Mouse (Mus musculus) bone marrow, adult 2 months (tissue): ENCODE data around the gene Slc16a10.

Experiments
- CTCF ChIP-seq: fragments of 200-500 bp; IDR thresholded peaks from 2 replicates; pipeline ENCODE4 v1.5.1; 2011; ENCODE audit warnings: low read length, control low read depth; ENCODE audit not compliant: control insufficient read depth, insufficient read depth
- POLR2A ChIP-seq: fragments of 200-500 bp; IDR thresholded peaks from 2 replicates; pipeline ENCODE4 v1.6.1; 2011; ENCODE audit warnings: low read depth, mild to moderate bottlenecking, control low read depth, low read length, borderline replicate concordance; ENCODE audit not compliant: control insufficient read depth

DNA sequence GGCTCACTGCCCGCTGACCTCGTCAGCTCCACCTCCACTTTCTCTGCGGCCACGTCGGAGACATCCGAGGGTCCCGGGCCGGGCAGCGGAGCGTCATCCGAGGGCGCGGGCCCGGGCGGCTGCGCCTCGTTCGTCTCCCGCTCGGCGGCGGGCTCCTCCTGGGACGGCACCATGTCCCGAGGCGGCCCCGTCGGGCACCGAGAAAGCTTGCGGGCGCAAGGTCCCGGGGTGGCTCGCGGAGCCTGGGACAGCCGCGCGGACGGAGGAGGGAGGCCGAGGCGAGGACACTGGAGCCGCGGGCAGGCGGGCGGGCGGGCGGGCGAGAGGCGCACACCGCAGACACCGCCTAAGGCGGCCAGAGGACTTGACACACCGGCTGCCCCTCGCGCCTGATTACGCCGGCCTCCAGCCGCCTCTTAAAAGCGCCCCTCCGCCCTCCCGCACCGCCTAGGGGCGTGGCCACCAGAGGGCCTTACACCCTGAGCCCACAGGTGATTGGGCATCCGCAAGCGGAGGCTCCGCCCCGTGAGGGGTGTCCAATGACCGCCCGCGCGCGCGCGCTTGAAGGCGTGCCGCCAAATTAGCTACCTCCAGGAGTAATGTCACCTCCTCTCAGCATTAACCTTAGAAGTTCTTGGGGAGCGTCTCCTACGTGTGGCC, at the start of gene Slc16a10:
- no peak for TF ChIP-seq CTCF
- peak; percentile 99 for TF ChIP-seq POLR2A
